Mouse (Mus musculus): ENCODE measurements at regions not wholly inside any gene's neighbourhood (a gene's known extent, or its start where the extent isn't known, plus 50 kb on each side); places are given as distances from the start of the nearest gene placed in this dataset.
A peak's percentile ranks its signal among the peaks of the same experiment; 100 is the strongest.

GRCm38 (mm10) chr4:28298911-28299353 lies 514.0 kb upstream of the Epha7 start:
- peak; percentile 93 for DNase-seq

- no peak for DNase-seq
Measured at GRCm38 (mm10) chr4:28300018-28300440, 512.9 kb upstream of the Epha7 start.

- peak; percentile 68 for DNase-seq
Measured at GRCm38 (mm10) chr4:28301686-28302085, 511.2 kb upstream of the Epha7 start.

GRCm38 (mm10) chr4:28331036-28331435 lies 481.9 kb upstream of the Epha7 start:
- DNase-seq = no peak

- DNase-seq = no peak
Measured at GRCm38 (mm10) chr4:28364566-28364965, 448.4 kb upstream of the Epha7 start.

- DNase-seq = no peak
Measured at GRCm38 (mm10) chr4:28377087-28377486, 435.8 kb upstream of the Epha7 start.

GRCm38 (mm10) chr4:28378661-28379060 lies 434.3 kb upstream of the Epha7 start:
- no peak for DNase-seq

GRCm38 (mm10) chr4:28424341-28424740 lies 388.6 kb upstream of the Epha7 start:
- DNase-seq = no peak

- no peak for DNase-seq
Measured at GRCm38 (mm10) chr4:28440161-28440560, 372.8 kb upstream of the Epha7 start.

GRCm38 (mm10) chr4:28453111-28453510 lies 359.8 kb upstream of the Epha7 start:
- DNase-seq = no peak

- peak; percentile 1 for DNase-seq
Measured at GRCm38 (mm10) chr4:28456312-28456711, 356.6 kb upstream of the Epha7 start.

Data from right cerebral cortex, adult 18-20 months (tissue).